Mouse (Mus musculus) hindbrain, embryonic 15.5 days (tissue): Measurements from ENCODE around the gene Tsc22d3. TPM values are rescaled to one million over a fixed set of nuclear protein-coding genes. Genes with fewer than 3 reads are reported as not detected.

Experiments
- polyA plus RNA-seq: library from polyadenylated mRNA; unstranded; fragments of >200 nt; fragmentation: Nextera tagmentation; extraction: Ambion mirVana; gene quantifications from 2 replicates; pipeline ENCODE4 v1.2.1, GENCODE M21; 2015

Gene Tsc22d3
- polyA plus RNA-seq, 1 experiment from 2014 or later = 112 TPM

Other genes with a start within 250 kb of the Tsc22d3 start
- gene Prps1, start 144.0 kb downstream of the Tsc22d3 start, polyA plus RNA-seq = 79.8 and 84.5 TPM in 2 replicates
- 8.0 TPM in 2 replicates for gene Mid2, start 63.9 kb upstream of the Tsc22d3 start, polyA plus RNA-seq
- gene Tex13b, start 212.8 kb upstream of the Tsc22d3 start, polyA plus RNA-seq = not detected in 2 replicates